Mouse (Mus musculus) heart, adult 18-20 months (tissue): ENCODE measurements around the gene Nagpa. TPM values are rescaled to one million over a fixed set of nuclear protein-coding genes. Genes with fewer than 3 reads are reported as not detected.
A peak's percentile ranks its signal among the peaks of the same experiment; 100 is the strongest.
"Not testable (repeated sequence)": the region's sequence is repeated elsewhere in the genome, so short reads cannot be mapped to it uniquely, and the experiment has no call there.

Experiments
- DNase-seq, 2 experiments: peaks; one replicate each; pipeline ENCODE4 v3.0.0; 2021 to 2022; ENCODE audit warnings: mixed read lengths in 1 of 2
- long read RNA-seq, 2 experiments: library from polyadenylated mRNA; stranded (forward); transcript quantifications; one replicate each; pipeline ENCODE4 v2.0.0; 2021
- total RNA-seq, 2 experiments: library from RNA; stranded (reverse); gene quantifications; 2 replicates each; pipeline ENCODE4 v1.2.3; 2021

Gene Nagpa
- 10 to 100 TPM; 12.0 to 14.5 TPM for total RNA-seq
- long read RNA-seq, experiment 1, transcript Nagpa-201 (10 exons, 2,143 nt): major isoform, 15 of 23 reads
- long read RNA-seq, experiment 1, partial matches to known transcripts: 0 of 23 reads
- long read RNA-seq, experiment 1, other reads (novel, unspliced or antisense): 8 of 23 reads
- long read RNA-seq, experiment 2, transcript Nagpa-201 (10 exons, 2,143 nt): major isoform, 6 of 15 reads
- long read RNA-seq, experiment 2, partial matches to known transcripts: 1 of 15 reads
- long read RNA-seq, experiment 2, other reads (novel, unspliced or antisense): 6 of 15 reads

- DNase-seq: peak; percentile 84 to 90
Measured at GRCm38 (mm10) chr16:5203668-5204433, at the start of gene Nagpa. Gene Nagpa (minus strand): TSS chr16:5204012.

GRCm38 (mm10) chr16:5252260-5252659 lies 48.4 kb upstream of the Nagpa start:
- DNase-seq: no peak

GRCm38 (mm10) chr16:5250891-5251290 lies 47.1 kb upstream of the Nagpa start:
- DNase-seq: no peak

GRCm38 (mm10) chr16:5244411-5244810 lies 40.6 kb upstream of the Nagpa start:
- peak; percentile 80 to 82 for DNase-seq

GRCm38 (mm10) chr16:5242882-5243281 lies 39.1 kb upstream of the Nagpa start:
- no peak for DNase-seq

- DNase-seq: no peak
Measured at GRCm38 (mm10) chr16:5242355-5242754, 38.5 kb upstream of the Nagpa start.

- DNase-seq: peak; percentile 96 to 97
Measured at GRCm38 (mm10) chr16:5233418-5234313, 29.9 kb upstream of the Nagpa start, which contains the start of gene Alg1. Gene Alg1 (plus strand): TSS chr16:5233621.

- DNase-seq: no peak
Measured at GRCm38 (mm10) chr16:5232982-5233381, 29.2 kb upstream of the Nagpa start.

GRCm38 (mm10) chr16:5228103-5228502 lies 24.3 kb upstream of the Nagpa start:
- DNase-seq: not testable (repeated sequence)

- DNase-seq: not testable (repeated sequence)
Measured at GRCm38 (mm10) chr16:5227501-5227900, 23.7 kb upstream of the Nagpa start.

- peak; percentile 36 to 44 for DNase-seq
Measured at GRCm38 (mm10) chr16:5226534-5226933, 22.7 kb upstream of the Nagpa start.

GRCm38 (mm10) chr16:5222140-5222539 lies 18.3 kb upstream of the Nagpa start, which contains the start of gene AU021092:
Gene AU021092 (minus strand): TSS chr16:5222299.
- DNase-seq: peak; percentile 50 to 68

GRCm38 (mm10) chr16:5221403-5221802 lies 17.6 kb upstream of the Nagpa start:
- DNase-seq: peak; percentile 37 to 45

- DNase-seq: peak in 1 of 2 experiments; percentile 36
Measured at GRCm38 (mm10) chr16:5217341-5218133, 13.7 kb upstream of the Nagpa start.

GRCm38 (mm10) chr16:5216686-5217085 lies 12.9 kb upstream of the Nagpa start:
- DNase-seq: peak in 1 of 2 experiments; percentile 65

GRCm38 (mm10) chr16:5214126-5214525 lies 10.3 kb upstream of the Nagpa start:
- no peak for DNase-seq

GRCm38 (mm10) chr16:5212150-5212549 lies 8.3 kb upstream of the Nagpa start:
- no peak for DNase-seq

GRCm38 (mm10) chr16:5210365-5210764 lies 6.6 kb upstream of the Nagpa start:
- no peak for DNase-seq

GRCm38 (mm10) chr16:5206051-5206450 lies 2.2 kb upstream of the Nagpa start:
- DNase-seq: peak in 1 of 2 experiments; percentile 34

- DNase-seq: peak in 1 of 2 experiments; percentile 23
Measured at GRCm38 (mm10) chr16:5205431-5205970, 1.7 kb upstream of the Nagpa start.

GRCm38 (mm10) chr16:5203200-5203599 lies 612 bp downstream of the Nagpa start:
- DNase-seq: peak in 1 of 2 experiments; percentile 47
